24 mouse cellular contexts compared by ENCODE assay signal in the genomic region with DNA sequence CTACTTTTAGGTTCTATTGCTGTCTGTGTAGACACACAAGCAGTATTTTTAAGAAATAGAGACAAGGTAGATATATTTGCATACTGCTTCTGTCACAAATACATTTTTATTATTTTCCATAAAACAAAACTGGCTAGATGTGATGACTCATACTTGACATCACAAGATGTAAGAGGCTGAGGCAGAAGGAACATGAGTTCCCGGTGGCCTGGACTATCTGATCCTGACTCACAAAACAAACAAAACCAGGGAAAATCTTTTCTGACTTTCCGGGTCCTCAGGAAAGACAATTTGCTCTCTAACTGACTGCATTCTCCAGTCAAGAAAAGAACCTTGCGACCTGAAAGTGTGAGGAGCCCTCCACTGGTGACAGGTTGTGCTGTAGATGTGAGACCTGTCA.
DNase-seq lines count a peak whose midpoint lies in the region; ATAC-seq and TF ChIP-seq lines count a peak whose summit lies in the region.
"Had no signal": no experiment of that assay in that cellular context is flagged by ENCODE, and none has a peak within 500 bp of the region (broad histone marks: within the 10 kb centered on the region; RNA-seq: fewer than 3 reads in every experiment).

No protein-coding gene starts in this region.

- TF ChIP-seq CTCF in stomach, postnatal 0 days (IDR thresholded peaks at IDR 0.05; ENCODE audit: low read depth): no peak

- peak; percentile 61 for DNase-seq in heart, adult 11 months
- DNase-seq in 3T3-L1 (ENCODE audit: low read depth, low spot score) (peak; percentile 60), NIH3T3 (ENCODE audit: low read depth) (peak; percentile 21)
- no peak for DNase-seq in stomach, postnatal 0 days (ENCODE audit: low spot score)
- DNase-seq in heart, postnatal 36 days: no peak
- no peak for DNase-seq in neural tube, embryonic 10.5 days (ENCODE audit: extremely low spot score, low spot score)
- DNase-seq: adrenal gland, adult 2 months; adrenal gland, postnatal 10 days; adrenal gland, postnatal 25 days; B cell, adult 2 months; cerebellum, adult 11 months; cerebellum, adult 18-20 months; cerebellum, adult 8-10 months; cerebellum, adult 9-11 months; cerebellum, postnatal 14 days; forebrain, postnatal 0 days had no signal

- no peak for ATAC-seq in heart, embryonic 12.5 days (ENCODE audit: insufficient number of reproducible peaks, low FRiP score)
- peak; percentile 75 for ATAC-seq in stomach, postnatal 0 days (ENCODE audit: low FRiP score, low TSS enrichment)
- ATAC-seq: CD4-positive, CD25-positive, alpha-beta regulatory T cell, adult 4 months; forebrain, embryonic 13.5 days; forebrain, embryonic 15.5 days; forebrain, postnatal 0 days had no signal

- no peak for TF ChIP-seq EP300 in stomach, postnatal 0 days (optimal IDR thresholded peaks at IDR 0.05)

- no peak overlapping the region for H3K27ac ChIP-seq in heart, embryonic 12.5 days (ENCODE audit: poor library complexity, severe bottlenecking)
- no peak overlapping the region for H3K27ac ChIP-seq in stomach, postnatal 0 days (replicated peaks)
- H3K27ac ChIP-seq: embryonic facial prominence, embryonic 10.5 days; embryonic facial prominence, embryonic 12.5 days; forebrain, embryonic 13.5 days; forebrain, embryonic 15.5 days had no signal

- peaks cover 22% of the 10 kb centered on the region; the same call in 1 of the 2 replicates for H3K9me3 ChIP-seq in heart, embryonic 12.5 days (replicated peaks)
- 0 out of 2 replicates have a peak, but pooled peaks cover 6% of the 10 kb centered on the region for H3K9me3 ChIP-seq in stomach, postnatal 0 days (ENCODE audit: control insufficient read depth, low read length)

- intact Hi-C loops in heart, postnatal 36 days (cut with DNase I): no loop called here

- no peaks in the 10 kb centered on the region for H3K4me1 ChIP-seq in heart, embryonic 12.5 days (replicated peaks)
- H3K4me1 ChIP-seq in stomach, postnatal 0 days (replicated peaks; ENCODE audit: control insufficient read depth, insufficient read depth): no peaks in the 10 kb centered on the region
- H3K4me1 ChIP-seq: embryonic facial prominence, embryonic 10.5 days; embryonic facial prominence, embryonic 12.5 days; forebrain, embryonic 13.5 days; forebrain, embryonic 15.5 days had no signal

- WGBS in heart, embryonic 12.5 days: 35% methylated on average over 3 of the region's 3 CpGs
- WGBS in stomach, postnatal 0 days: 48% methylated on average over 3 of the region's 3 CpGs

- no peaks in the 10 kb centered on the region for H3K36me3 ChIP-seq in heart, embryonic 12.5 days
- H3K36me3 ChIP-seq in stomach, postnatal 0 days (ENCODE audit: control insufficient read depth, insufficient read depth, low read length): no peaks in the 10 kb centered on the region
- H3K36me3 ChIP-seq: embryonic facial prominence, embryonic 10.5 days; embryonic facial prominence, embryonic 12.5 days; forebrain, embryonic 15.5 days; G1E had no signal

- no peaks in the 10 kb centered on the region for H3K27me3 ChIP-seq in heart, embryonic 12.5 days (replicated peaks)
- H3K27me3 ChIP-seq in stomach, postnatal 0 days (ENCODE audit: control insufficient read depth, insufficient read depth, low read length): no peaks in the 10 kb centered on the region
- H3K27me3 ChIP-seq: CH12.LX; embryonic facial prominence, embryonic 12.5 days; forebrain, embryonic 13.5 days; forebrain, embryonic 15.5 days had no signal

- H3K9ac ChIP-seq in heart, embryonic 12.5 days: no peak overlapping the region
- H3K9ac ChIP-seq in stomach, postnatal 0 days (ENCODE audit: low read length): no peak overlapping the region
- H3K9ac ChIP-seq: embryonic facial prominence, embryonic 12.5 days; forebrain, embryonic 13.5 days; forebrain, embryonic 15.5 days; forebrain, postnatal 0 days had no signal

- no peak overlapping the region for H3K4me3 ChIP-seq in heart, embryonic 12.5 days
- no peak overlapping the region for H3K4me3 ChIP-seq in stomach, postnatal 0 days (ENCODE audit: low read depth, low read length)
- H3K4me3 ChIP-seq: embryonic facial prominence, embryonic 10.5 days; embryonic facial prominence, embryonic 12.5 days; forebrain, embryonic 13.5 days; forebrain, embryonic 15.5 days had no signal

- H3K4me2 ChIP-seq in heart, embryonic 12.5 days: no peak overlapping the region
- no peak overlapping the region for H3K4me2 ChIP-seq in stomach, postnatal 0 days (replicated peaks; ENCODE audit: low read depth)
- H3K4me2 ChIP-seq: embryonic facial prominence, embryonic 12.5 days; forebrain, embryonic 13.5 days; forebrain, embryonic 15.5 days had no signal

Comparison
In these comparisons a context has a peak if more than half of its experiments do, and no peak if none do; other contexts are left out.
1. DNase-seq: peak in heart, adult 11 months (single experiment), 3T3-L1 (single experiment) and NIH3T3 (single experiment); none in stomach, postnatal 0 days (single experiment), heart, postnatal 36 days (0 of 2) and neural tube, embryonic 10.5 days (single experiment).